Mouse (Mus musculus): ENCODE results near the gene Lpar3. TPM values are rescaled to one million over a fixed set of nuclear protein-coding genes. Genes with fewer than 3 reads are reported as not detected.

The Lpar3 gene
- polyA plus RNA-seq, 1 experiment from 2014 or later, result 9.5 TPM

GRCm38 (mm10) chr3:146307886-146308285 lies 87.1 kb downstream of the Lpar3 start:
- ATAC-seq (no peak), DNase-seq (ENCODE audit: low spot score) (no peak)
- Histone ChIP-seq H3K27me3 (replicated peaks; ENCODE audit: insufficient read depth, low read length) (no peaks in the 10 kb centered on the region), H3K9me3 (ENCODE audit: low read length) (no peaks in the 10 kb centered on the region), H3K36me3 (ENCODE audit: insufficient read depth, low read length) (no peaks in the 10 kb centered on the region), H3K4me1 (ENCODE audit: insufficient read depth, low read depth, low read length) (no peaks in the 10 kb centered on the region), H3K4me2 (replicated peaks; ENCODE audit: low read depth, low read length) (no peak overlapping the region), H3K27ac (ENCODE audit: low read length) (no peak overlapping the region), H3K9ac (replicated peaks; ENCODE audit: low read depth) (no peak overlapping the region), H3K4me3 (ENCODE audit: low read depth, low read length) (no peak overlapping the region)
- TF ChIP-seq EP300 (IDR thresholded peaks at IDR 0.05), result no peak
- no peak for TF ChIP-seq CTCF (IDR thresholded peaks at IDR 0.05)
- WGBS, result 79% methylated on average over 2 of the region's 2 CpGs

DNA sequence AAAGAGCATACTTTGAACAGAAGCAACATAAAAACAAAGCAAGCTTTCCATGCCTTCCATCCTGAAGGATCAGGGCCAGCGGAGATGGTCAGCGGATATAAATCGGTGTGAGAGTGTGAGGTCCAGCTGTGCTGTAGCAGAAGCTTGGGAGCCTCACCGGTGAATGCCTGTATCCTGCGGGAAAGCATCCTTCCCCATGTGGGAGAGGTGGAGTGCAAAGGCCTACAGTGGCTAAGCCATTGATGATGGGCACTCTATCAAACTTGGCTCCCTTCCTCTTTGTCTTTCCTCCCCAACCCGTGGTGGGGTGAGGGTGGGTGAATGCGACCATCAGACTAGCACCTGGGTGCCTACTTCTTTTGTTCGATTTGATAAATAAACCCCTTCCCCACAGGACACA lies 88.8 kb downstream of the Lpar3 start:
- H3K4me3 ChIP-seq (ENCODE audit: low read depth, low read length), result no peak overlapping the region
- no peak for ATAC-seq
- no peak for DNase-seq (ENCODE audit: low spot score)
- no peaks in the 10 kb centered on the region for H3K9me3 ChIP-seq (ENCODE audit: low read length)
- TF ChIP-seq EP300 (IDR thresholded peaks at IDR 0.05) (no peak), CTCF (IDR thresholded peaks at IDR 0.05) (no peak)
- no peaks in the 10 kb centered on the region for H3K4me1 ChIP-seq (ENCODE audit: insufficient read depth, low read depth, low read length)
- WGBS, result 74% methylated on average over 8 of the region's 8 CpGs
- no peaks in the 10 kb centered on the region for H3K36me3 ChIP-seq (ENCODE audit: insufficient read depth, low read length)
- H3K27me3 ChIP-seq (replicated peaks; ENCODE audit: insufficient read depth, low read length), result no peaks in the 10 kb centered on the region
- no peak overlapping the region for H3K4me2 ChIP-seq (replicated peaks; ENCODE audit: low read depth, low read length)
- H3K9ac ChIP-seq (replicated peaks; ENCODE audit: low read depth), result no peak overlapping the region
- H3K27ac ChIP-seq (ENCODE audit: low read length), result no peak overlapping the region

GRCm38 (mm10) chr3:146311121-146311538 lies 90.4 kb downstream of the Lpar3 start:
- Histone ChIP-seq H3K4me3 (ENCODE audit: low read depth, low read length) (no peak overlapping the region), H3K9me3 (ENCODE audit: low read length) (no peaks in the 10 kb centered on the region), H3K4me1 (ENCODE audit: insufficient read depth, low read depth, low read length) (no peaks in the 10 kb centered on the region), H3K27ac (ENCODE audit: low read length) (no peak overlapping the region), H3K4me2 (replicated peaks; ENCODE audit: low read depth, low read length) (no peak overlapping the region), H3K27me3 (replicated peaks; ENCODE audit: insufficient read depth, low read length) (no peaks in the 10 kb centered on the region), H3K9ac (replicated peaks; ENCODE audit: low read depth) (no peak overlapping the region), H3K36me3 (ENCODE audit: insufficient read depth, low read length) (no peaks in the 10 kb centered on the region)
- DNase-seq (ENCODE audit: low spot score) (no peak), ATAC-seq (no peak)
- WGBS, result 35% methylated on average over 9 of the region's 9 CpGs
- TF ChIP-seq CTCF (IDR thresholded peaks at IDR 0.05), result no peak
- no peak for TF ChIP-seq EP300 (IDR thresholded peaks at IDR 0.05)

GRCm38 (mm10) chr3:146315414-146315813 lies 94.7 kb downstream of the Lpar3 start:
- peak; percentile 77 for DNase-seq (ENCODE audit: low spot score)
- no peaks in the 10 kb centered on the region for H3K36me3 ChIP-seq (ENCODE audit: insufficient read depth, low read length)
- peak; percentile 84 for ATAC-seq
- H3K27me3 ChIP-seq (replicated peaks; ENCODE audit: insufficient read depth, low read length), result no peaks in the 10 kb centered on the region
- H3K4me3 ChIP-seq (ENCODE audit: low read depth, low read length), result no peak overlapping the region
- no peak overlapping the region for H3K9ac ChIP-seq (replicated peaks; ENCODE audit: low read depth)
- H3K9me3 ChIP-seq (ENCODE audit: low read length), result no peaks in the 10 kb centered on the region
- no peaks in the 10 kb centered on the region for H3K4me1 ChIP-seq (ENCODE audit: insufficient read depth, low read depth, low read length)
- 71% methylated on average over 8 of the region's 8 CpGs for WGBS
- H3K4me2 ChIP-seq (replicated peaks; ENCODE audit: low read depth, low read length), result no peak overlapping the region
- no peak for TF ChIP-seq CTCF (IDR thresholded peaks at IDR 0.05)
- TF ChIP-seq EP300 (IDR thresholded peaks at IDR 0.05), result no peak
- H3K27ac ChIP-seq (ENCODE audit: low read length), result no peak overlapping the region

DNA sequence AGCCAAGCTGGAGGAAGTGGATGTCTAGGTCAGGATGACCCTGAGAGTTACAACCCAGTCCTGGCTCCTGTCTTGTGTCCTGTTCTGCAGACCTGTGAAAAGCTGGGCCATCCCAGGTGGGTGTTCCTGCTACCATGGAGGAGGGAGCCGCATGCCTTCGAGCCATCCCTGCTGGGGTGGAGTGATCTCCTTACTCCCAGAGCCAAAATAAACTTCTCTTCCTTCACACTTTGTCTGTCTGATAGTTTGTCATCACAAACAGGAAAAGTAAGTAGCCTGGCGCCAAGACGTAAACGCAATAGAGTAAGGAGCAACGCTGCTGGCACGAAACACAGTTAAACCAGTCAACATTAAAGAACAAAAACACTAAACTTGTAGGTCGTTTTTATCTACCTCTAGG lies 95.5 kb downstream of the Lpar3 start:
- TF ChIP-seq CTCF (IDR thresholded peaks at IDR 0.05) (no peak), EP300 (IDR thresholded peaks at IDR 0.05) (no peak)
- Histone ChIP-seq H3K4me2 (replicated peaks; ENCODE audit: low read depth, low read length) (no peak overlapping the region), H3K27me3 (replicated peaks; ENCODE audit: insufficient read depth, low read length) (no peaks in the 10 kb centered on the region), H3K4me1 (ENCODE audit: insufficient read depth, low read depth, low read length) (no peaks in the 10 kb centered on the region), H3K27ac (ENCODE audit: low read length) (no peak overlapping the region), H3K9ac (replicated peaks; ENCODE audit: low read depth) (no peak overlapping the region), H3K4me3 (ENCODE audit: low read depth, low read length) (no peak overlapping the region), H3K36me3 (ENCODE audit: insufficient read depth, low read length) (no peaks in the 10 kb centered on the region), H3K9me3 (ENCODE audit: low read length) (no peaks in the 10 kb centered on the region)
- 52% methylated on average over 8 of the region's 8 CpGs for WGBS
- ATAC-seq (no peak), DNase-seq (ENCODE audit: low spot score) (no peak)

DNA sequence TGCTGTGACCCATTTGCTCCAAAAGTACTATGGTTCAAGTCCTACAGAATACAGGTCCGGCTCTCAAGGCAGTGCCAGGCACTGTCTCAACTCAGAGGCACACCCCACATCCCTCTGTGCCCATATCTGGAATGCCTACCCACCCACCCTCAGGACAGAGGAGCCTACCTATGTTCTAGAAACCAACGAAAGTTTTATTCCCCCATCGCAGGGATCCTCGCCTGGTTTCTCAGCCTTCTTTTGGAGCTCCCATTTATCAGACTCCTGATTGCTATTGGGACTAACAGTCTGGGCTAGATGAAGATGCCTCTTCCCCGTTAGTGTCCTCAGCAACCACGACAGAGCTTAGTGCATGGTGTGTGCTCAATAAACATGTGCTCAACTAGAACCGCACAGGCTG lies 96.6 kb downstream of the Lpar3 start:
- ATAC-seq (no peak), DNase-seq (ENCODE audit: low spot score) (no peak)
- Histone ChIP-seq H3K9ac (replicated peaks; ENCODE audit: low read depth) (no peak overlapping the region), H3K27me3 (replicated peaks; ENCODE audit: insufficient read depth, low read length) (no peaks in the 10 kb centered on the region), H3K27ac (ENCODE audit: low read length) (no peak overlapping the region), H3K4me1 (ENCODE audit: insufficient read depth, low read depth, low read length) (no peaks in the 10 kb centered on the region), H3K36me3 (ENCODE audit: insufficient read depth, low read length) (no peaks in the 10 kb centered on the region), H3K9me3 (ENCODE audit: low read length) (no peaks in the 10 kb centered on the region), H3K4me3 (ENCODE audit: low read depth, low read length) (no peak overlapping the region), H3K4me2 (replicated peaks; ENCODE audit: low read depth, low read length) (no peak overlapping the region)
- WGBS, result 76% methylated on average over 7 of the region's 7 CpGs
- TF ChIP-seq EP300 (IDR thresholded peaks at IDR 0.05) (no peak), CTCF (IDR thresholded peaks at IDR 0.05) (no peak)

DNA sequence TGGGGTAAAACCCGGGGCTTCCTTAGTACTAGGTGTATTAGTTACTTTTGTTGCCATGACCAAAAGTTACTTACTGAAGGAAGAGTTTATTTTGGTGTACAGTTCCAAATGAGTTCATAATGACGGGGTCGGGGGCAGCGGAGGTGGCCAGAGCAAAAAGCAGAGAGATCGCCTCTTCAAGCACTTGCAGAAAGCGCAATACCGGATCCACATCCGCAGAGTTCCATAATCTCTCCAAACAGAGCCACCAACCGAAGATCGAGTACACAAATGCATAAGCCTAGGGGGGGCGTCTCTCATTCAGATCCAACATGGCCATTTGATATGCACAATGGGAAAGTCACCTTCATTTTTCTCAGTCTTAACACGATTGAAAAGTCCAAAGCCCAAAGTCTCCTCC lies 97.1 kb downstream of the Lpar3 start:
- Histone ChIP-seq H3K36me3 (ENCODE audit: insufficient read depth, low read length) (no peaks in the 10 kb centered on the region), H3K4me1 (ENCODE audit: insufficient read depth, low read depth, low read length) (no peaks in the 10 kb centered on the region), H3K4me2 (replicated peaks; ENCODE audit: low read depth, low read length) (no peak overlapping the region), H3K27ac (ENCODE audit: low read length) (no peak overlapping the region), H3K9me3 (ENCODE audit: low read length) (no peaks in the 10 kb centered on the region), H3K9ac (replicated peaks; ENCODE audit: low read depth) (no peak overlapping the region), H3K4me3 (ENCODE audit: low read depth, low read length) (no peak overlapping the region), H3K27me3 (replicated peaks; ENCODE audit: insufficient read depth, low read length) (no peaks in the 10 kb centered on the region)
- DNase-seq (ENCODE audit: low spot score), result no peak
- 72% methylated on average over 12 of the region's 12 CpGs for WGBS
- no peak for ATAC-seq
- no peak for TF ChIP-seq CTCF (IDR thresholded peaks at IDR 0.05)
- TF ChIP-seq EP300 (IDR thresholded peaks at IDR 0.05), result no peak

All from lung, postnatal 0 days (tissue).